ENCODE assay signal across 17 mouse cellular contexts in the genomic region with DNA sequence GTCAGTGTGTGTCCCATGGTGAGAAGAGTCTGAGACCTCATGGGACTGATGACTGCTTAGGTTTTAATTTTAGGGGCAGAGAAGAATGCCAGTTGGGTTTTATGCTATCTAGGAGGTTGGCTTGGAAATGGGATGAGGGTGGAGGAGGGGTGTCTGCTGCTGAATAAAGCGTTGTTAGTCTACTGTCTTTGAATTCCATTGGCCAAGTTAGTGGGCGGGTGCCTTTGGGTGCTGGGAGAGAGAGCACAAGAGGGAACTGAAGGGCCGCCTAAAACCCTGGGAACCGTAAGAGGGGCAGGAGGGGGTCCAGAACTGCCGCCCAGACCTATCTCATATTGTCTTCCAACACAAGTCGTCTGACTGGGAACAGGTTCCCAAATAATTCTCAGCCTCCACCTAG.
"Had no signal": no experiment of that assay in that cellular context is flagged by ENCODE, and none has a peak within 500 bp of the region (broad histone marks: within the 10 kb centered on the region; RNA-seq: fewer than 3 reads in every experiment).

No protein-coding gene starts in this region.

- ATAC-seq: hindbrain, postnatal 0 days; intestine, embryonic 16.5 days; liver, embryonic 12.5 days had no signal

- DNase-seq: gastrocnemius, postnatal 14 days; gastrocnemius, postnatal 36 days; heart, adult 11 months; heart, adult 2 months; heart, postnatal 14 days; heart, postnatal 36 days; kidney, adult 11 months; kidney, adult 2 months; kidney, adult 9 months; kidney, postnatal 14 days; kidney, postnatal 36 days; layer of hippocampus, adult 9-11 months; layer of hippocampus, postnatal 36 days; left cerebral cortex, postnatal 4 days had no signal
